Mouse (Mus musculus) monocyte, adult 5-6 weeks (primary cell): Measurements from ENCODE around the gene Dnajc4. TPM values are rescaled to one million over a fixed set of nuclear protein-coding genes. Genes with fewer than 3 reads are reported as not detected.

ENCODE experiments used
- ATAC-seq: fragments of 153-309, 156-312 bp; replicated peaks from 2 replicates; pipeline ENCODE4 v1.8.0; 2017; ENCODE audit warnings: mild to moderate bottlenecking; ENCODE audit not compliant: low TSS enrichment, insufficient number of reproducible peaks, severe bottlenecking, poor library complexity, low FRiP score
- total RNA-seq: library from RNA; stranded (forward); fragments of 200-1000, 200-491, 200-594 nt; gene quantifications from 3 replicates; pipeline ENCODE4 v1.2.3, GENCODE M21; 2017

The Dnajc4 gene
- total RNA-seq: 20.1 to 34.0 TPM (median 27.0 TPM) in 3 replicates

DNA sequence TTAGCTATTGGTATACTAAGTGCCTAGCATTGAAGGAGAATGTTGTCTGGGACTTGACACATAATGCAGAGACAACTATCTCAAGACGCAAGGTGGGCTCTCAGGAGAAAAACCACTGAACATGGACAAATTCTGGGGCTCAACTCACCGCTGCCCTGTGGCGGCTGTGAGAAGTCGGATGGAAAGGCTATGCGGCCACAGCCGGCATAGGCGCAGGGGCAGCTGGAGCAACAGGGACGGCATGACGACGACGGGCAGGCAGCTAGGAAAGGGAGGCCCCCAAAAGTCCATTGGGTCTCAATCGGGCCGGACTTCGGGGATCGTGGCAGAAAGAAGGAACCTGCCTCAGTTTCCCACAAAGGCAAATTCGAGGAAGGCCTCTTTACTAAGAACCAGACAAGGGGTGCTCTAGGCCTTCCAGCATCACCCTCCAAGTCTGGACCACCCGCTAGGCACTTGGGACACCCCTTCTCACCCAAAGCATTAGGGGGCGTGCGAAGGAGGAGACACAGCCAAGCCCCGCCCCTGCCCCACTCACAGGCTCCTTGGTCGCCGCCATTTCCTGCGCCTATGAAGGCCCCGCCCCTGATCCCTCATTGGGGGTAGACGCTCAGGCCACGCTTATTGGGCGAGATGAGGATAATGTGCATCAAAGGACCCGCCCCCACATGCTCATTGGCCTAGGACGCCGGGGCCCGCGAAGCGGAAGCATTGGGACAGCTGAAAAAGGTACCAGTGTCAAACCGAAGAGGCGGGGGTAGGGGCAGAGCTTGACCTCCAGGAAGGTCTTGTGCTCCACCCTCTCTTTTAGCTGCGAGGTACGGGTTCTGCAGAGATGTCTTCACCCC is at the start of gene Dnajc4:
TSS of gene Dnajc4 (minus strand) at position 562 of the 848 bp plus-strand sequence.
- peak; percentile 94 for ATAC-seq

DNA sequence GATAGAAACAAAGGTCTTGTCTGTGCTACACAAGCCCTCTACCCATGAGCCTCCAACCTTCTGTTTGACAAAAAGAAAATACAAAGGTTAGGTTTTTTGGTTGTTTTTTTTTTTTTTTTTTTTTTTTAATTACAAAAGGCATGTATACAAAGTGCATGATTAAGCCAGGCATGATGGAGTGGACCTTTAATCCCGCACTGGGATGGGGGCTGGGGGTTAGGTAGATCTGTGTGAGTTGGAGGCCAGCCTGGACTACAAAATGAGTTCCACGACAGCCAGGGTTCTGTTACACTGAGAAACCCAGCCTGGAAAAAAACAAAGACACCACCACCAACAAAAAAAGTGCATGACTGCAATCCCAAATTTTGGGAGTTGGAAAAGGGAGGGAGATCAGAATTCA is 48.8 kb upstream of the Dnajc4 start:
- ATAC-seq: no peak

DNA sequence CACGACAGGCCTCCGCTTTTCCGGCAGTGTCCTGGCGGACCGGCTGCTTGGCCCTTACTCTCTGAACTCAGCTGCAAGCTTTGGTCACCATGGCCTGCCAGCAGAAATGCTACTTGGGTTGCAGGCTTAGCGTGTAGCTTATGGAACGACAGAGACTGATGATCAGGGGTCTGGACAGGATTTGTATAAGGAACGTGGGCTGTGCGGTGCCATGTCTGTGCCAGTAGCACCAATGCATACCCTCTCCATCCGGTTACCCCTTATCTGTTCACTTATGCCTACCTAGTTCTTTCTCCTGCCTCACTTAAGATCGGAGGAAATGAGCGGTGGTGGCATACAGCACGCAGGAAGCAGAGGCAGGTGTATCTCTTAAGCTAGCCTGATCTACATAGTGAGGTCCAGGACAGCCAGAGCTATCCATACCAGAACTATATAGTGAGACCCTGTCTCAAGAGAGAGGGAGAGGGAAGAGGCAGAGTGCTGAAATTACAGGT is 48.3 kb upstream of the Dnajc4 start:
- 0 out of 2 replicates have a peak, but pooled peaks have one; percentile 1 for ATAC-seq

DNA sequence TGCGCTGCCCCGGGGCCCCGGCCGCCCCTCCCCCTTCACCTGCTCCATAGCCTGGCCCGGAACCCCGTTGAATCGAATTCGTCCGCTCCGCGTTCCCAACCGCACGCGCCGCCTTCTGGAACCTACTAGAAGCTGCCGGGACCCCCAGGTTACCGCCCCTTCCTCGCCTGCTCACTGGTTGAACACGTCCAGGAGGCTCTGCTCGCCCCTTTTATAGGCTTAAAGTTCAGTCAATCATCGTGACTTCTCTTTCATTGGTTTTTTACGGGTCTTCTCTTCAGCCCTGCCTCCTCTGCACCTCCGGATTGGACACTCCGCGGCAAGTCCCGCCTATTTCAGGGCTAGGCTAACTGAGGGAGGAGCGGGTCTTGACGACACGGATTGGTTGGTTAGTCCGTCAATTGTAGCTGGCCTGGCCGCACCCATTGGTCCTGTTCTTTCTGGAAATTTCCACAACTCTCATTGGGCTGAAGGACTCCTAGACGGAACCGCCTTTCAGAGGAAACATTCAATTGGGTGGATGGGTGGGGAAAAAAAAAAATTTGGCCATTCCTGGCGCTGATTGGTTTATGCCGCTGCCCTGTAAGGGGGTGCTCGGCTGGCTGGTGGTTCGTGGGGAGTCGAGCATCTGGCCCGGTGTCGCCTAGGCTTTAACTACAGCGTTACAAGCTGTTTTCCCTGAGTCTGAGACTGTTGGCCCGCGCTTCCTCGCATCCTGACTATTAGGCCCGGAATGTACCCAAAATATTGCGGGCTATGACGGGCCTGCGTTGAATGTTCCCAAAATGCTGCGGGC is 47.7 kb upstream of the Dnajc4 start, which contains the start of gene Stip1:
TSS of gene Stip1 (minus strand) at position 127 of the 796 bp plus-strand sequence.
- peak; percentile 96 for ATAC-seq

DNA sequence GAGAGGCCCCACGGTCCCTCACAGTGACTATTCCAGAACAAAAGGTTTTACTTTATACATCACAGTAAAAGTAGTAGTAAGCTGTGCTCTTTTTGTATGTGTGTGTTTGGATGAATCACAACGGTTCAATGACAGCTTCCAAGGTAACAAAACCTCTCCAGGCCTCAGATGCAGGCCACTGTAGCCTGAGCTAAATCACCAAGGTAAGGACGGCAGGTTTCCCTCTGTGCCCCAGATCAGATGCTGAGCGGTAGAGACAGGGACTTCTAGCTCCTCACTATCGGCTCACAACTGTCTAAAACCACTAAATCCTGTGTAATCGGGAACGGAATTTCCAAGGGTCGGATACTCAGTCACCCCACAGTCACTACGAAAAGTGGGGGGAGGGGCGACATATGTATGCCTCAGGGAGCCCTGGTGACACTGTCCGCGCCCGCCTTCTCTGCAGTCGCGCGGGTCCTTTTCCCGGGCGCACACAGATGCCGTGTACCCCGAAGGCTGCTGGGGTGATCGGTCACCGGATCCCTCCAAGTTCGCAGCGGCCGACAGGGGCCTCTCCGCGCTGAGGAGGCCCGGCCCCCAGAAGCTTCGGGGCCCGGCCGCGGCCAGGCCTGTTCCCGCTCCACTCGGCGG is 46.8 kb upstream of the Dnajc4 start:
- no peak for ATAC-seq

DNA sequence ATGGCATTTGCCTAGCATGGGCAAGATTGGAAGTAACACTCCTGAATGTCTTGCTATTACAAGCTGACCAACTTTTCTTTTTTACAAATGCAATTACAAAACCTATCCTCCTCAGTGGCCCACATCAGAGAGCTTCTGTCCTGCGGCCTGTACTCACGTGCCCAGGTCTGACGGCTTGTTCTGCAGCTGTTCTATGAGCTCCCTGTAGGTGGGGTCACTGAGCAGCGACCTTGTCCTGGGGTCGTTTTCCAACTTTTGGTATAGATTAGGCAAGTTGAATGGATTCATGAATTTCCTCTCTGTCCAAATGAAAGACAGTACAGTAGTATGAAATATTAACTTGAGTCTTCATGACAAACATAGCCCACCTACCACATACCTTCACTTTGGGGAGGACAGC is 41.6 kb upstream of the Dnajc4 start:
- ATAC-seq: no peak

DNA sequence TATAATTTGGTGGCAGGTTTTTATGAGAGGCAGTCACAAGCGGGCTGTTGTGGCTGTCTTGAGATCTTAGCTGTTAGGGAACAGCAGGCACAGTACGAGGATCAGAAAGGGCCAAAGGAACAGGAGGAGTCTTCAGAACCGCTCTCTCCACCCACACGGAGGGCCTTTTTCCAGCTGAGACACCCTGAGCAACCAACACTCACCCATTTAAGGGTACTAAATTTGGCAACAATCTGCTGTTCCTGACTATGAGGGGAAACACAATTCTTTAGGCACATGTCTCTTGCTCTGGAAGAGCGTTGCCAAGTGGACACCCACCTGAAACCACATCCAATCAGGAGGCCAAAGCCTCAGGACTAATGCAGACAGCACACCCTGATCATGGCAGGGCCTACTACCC is 37.2 kb upstream of the Dnajc4 start:
- ATAC-seq: no peak

DNA sequence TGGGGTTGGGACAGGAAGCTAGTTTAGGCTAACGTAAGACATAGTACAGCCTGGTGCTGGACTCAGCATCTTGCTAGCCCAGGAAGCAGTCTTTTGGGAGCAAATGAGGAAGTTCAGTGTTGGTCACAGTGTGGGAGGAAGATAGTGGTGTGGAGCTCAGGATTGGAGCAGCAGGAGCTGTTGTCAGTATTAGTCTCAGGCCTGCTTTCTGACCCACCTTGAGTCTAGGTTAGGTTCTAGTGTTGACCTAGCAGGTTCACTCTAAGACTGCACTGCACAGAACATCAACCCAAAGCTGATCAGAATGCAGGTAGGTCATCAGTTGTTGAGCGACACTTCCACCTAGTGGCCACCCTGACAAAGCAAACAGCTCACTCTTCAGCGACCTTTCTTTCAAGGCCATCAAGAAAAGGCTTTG is 27.9 kb upstream of the Dnajc4 start:
- peak; percentile 36; the same call in 1 of the 2 replicates for ATAC-seq

DNA sequence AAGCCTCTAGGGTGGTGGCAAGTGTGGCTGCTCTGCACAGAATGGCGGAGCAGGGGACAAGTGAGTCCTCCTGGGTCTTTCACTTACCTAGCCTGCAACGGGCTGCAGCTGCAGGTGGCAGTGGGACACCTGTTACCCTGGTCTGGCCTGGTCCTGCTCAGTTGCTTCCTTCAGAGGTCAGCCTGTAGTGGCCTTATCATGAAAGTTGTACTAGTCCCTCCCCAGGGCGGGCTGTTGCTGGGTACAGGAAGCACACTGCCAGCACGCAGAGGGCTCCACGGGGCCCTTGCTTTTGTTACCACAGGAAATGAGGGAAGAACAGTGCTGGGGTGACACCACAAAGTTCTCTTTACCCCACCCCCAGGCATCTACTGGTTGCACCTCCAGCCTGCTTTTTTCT is 26.8 kb upstream of the Dnajc4 start, which contains the start of gene Fermt3:
TSS of gene Fermt3 (minus strand) at position 279 of the 400 bp plus-strand sequence.
- ATAC-seq: peak; percentile 78

DNA sequence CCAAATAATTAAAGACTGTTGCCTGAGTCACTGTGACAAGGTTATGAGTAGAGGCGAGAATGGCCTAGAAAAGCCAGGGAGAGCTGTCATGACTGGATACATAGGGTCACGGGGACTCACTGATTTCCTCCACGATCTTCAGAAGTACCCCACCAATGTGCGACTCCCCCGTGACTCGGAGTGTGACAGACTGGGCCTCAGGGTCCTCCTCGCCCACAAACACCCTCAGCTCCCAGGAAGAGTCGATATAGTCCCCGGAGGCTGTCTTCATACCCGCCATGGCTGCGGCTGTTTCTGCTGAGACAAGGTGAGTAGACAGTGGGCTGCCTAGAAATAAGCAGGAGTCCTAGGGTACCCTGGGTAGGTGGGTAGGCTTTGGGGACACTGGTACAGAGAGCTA is 26.2 kb upstream of the Dnajc4 start:
- peak; percentile 20; the same call in 1 of the 2 replicates for ATAC-seq

DNA sequence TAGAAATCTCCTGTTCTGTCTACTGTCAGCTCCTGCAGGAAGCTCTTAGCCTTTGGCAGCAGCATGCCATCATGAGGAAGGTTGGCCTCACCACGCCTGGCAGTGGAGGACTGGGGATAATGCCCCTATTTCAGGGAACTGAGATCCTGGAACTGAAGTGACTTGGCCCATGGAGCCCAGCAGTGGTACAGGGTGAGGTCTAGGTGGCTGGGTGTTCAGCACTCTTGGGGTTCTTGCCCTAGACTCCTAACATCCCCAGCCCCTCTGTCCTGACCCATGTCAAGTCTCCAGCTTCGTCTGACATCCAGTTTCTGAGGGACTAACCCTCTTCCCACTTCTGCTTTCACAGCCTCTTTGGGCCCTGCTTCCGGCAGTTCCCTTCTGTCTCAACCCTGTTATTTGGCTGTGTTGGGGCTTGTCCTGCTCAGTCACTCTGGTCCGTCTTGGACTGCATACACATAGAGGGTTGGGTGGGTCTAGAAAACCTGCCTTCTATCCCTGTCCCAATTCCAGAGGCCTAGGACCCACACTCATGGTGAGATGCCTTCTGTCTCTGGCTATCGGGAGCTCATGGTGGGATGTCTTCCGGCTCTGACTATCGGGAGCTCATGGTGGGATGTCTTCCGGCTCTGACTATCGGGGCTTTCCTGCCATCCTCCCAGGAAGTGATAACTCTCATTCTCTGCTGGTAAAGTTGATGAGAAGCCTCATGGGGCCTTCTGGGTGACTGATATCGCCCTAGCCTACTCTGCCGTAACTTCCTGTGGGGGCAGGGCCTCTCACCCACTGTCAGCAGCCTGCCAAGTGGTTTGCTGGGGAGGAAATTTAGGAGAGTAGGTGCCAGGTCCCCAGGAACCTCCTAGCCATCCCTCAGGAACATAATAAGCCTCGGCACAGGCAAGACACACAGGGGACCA is 25.4 kb upstream of the Dnajc4 start:
- peak; percentile 40 for ATAC-seq

DNA sequence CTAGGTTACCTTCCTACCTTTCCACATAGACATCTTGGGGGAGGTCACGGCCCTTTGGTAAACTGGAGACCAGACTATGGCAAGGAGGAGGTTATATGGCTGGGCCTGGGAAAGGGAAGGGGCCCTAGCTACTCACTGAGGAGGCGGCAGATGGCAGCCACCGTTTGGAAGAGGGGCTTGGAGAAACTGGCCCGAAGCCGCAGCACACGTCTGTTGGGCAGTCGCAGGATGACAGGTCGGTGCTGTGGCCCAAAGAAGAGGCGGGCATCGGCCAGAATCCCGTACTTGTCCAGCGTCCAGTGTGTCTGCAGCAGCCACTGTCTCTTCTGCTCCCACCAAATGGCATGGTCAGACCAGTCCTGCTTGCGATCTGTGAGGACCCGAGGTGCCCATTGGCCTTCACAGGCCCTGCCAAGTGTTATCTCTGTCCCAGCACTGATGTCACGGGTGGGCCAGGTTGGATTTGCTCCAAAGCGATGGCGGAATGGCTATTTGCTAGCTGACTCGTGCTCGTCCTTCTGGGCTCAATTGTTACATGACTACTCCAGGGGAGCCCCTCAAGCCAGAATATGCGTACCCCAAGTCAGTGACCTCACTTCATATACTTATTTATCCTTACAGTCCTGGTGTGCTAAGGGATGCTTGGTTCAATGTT is 22.2 kb upstream of the Dnajc4 start:
- ATAC-seq: no peak

DNA sequence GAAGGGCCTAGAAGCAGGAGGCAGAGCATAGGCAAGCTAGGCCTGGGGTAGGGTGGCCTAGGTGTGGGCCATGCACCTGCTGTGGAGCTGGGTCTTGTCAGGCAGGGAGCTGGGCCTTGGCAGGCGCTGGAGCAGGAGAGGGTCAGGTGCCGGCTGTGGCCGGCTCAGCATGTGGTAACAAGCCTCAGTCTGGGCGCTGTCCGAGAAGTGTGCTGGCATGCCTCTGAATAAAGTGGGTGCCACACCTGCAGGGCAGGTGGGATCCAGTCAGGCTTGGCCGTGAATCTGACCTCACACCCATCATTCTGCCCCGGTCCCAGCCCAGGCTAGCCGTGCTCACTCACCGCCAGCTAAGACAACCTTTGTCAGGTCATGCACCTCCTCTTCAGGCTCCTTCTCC is 21.6 kb upstream of the Dnajc4 start:
- no peak for ATAC-seq

DNA sequence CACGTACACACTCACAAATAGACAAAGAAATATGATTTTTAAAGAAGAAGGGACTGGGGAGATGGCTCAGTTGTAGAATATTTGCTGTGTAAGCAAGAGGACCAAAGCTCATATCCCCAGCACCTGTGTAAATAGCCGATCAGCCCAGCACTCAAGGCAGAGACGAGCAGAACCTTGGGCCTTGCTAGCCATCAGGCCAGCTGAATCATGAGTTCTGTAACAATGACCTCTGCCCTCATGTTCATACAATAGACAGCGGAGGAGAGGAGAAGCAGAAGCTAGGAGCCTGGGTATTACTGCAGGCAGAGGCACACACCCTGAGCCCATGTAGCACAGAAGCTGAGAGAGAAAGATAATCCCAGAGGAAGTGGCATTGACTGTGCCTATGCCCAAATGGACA is 20.1 kb upstream of the Dnajc4 start:
- no peak for ATAC-seq

DNA sequence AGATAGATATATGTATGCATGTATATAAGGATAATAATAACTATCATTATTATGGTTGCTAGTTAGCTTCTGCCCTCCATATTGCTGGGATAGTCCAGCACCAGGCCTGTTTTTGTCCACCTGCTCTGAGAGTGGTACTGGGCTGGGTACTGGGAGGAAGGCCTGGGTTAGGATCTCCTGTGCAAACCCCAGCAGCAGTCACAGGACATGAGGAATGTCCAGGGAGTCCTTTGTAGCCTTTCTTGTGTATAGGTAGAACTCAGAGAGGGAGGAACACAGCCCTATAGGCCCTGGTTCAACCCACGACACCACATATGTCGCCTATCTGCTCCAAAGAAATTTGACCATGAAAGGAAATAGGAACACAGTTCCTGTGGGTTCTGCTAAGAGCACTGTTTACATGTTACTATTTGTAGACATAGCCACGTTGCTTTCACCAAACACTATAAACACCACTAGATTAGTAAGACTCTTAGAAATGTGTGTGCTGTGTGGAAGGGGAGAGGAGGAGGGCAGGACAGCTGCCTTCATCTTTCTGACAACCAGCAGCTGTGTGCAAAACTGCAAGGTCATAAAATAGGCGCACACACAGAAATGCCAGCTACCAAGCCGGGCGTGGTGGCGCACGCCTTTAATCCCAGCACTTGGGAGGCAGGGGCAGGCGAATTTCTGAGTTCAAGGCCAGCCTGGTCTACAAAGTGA is 14.7 kb upstream of the Dnajc4 start:
- no peak; the same call in 1 of the 2 replicates for ATAC-seq

DNA sequence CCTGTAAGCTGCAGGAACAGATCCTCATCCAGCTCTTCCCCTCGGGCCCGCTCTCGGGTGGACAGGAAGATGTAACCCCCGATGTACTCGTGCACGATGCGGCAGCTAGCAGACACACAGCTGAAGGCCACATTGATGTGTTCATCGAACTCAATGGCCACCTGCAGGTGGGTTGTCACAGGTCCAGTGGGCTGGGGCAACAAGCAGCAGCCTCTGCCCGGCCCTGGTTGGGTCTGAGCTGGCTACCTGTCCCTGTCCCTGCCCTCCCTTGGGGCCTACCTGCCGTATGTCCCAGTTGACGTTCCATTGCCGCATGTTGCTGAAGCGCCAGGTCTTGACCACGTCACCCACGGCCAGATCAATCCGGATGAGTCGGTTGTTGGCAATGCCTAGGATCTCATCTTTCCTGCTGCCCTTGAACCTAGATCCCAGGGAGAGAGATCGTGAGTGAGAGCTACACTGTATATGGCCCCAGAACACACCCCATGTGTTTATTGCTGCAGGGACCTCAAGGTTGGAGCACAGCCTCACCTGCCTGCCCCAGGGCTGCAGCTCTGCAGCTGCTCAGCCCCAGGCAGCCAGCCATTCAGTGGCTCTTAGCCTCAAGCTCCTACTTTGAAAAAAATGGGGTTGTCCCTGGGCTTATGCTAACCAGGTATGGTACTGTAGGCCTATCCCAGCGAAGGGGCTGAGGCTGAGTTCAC is 7.1 kb upstream of the Dnajc4 start:
- no peak for ATAC-seq
